Mouse (Mus musculus) ovary, adult 18-20 months (tissue): ENCODE data around the gene Tfap4.
A peak's percentile ranks its signal among the peaks of the same experiment; 100 is the strongest.

Experiments
- DNase-seq: peaks from one replicate; pipeline ENCODE4 v3.0.0; 2022; ENCODE audit warnings: low spot score, mixed read lengths

Tfap4 gene

GRCm38 (mm10) chr16:4559715-4560144, at the start of gene Tfap4:
Gene Tfap4, minus strand, starts transcription at chr16:4559854.
- peak; percentile 76 for DNase-seq

GRCm38 (mm10) chr16:4608532-4609059, 48.9 kb upstream of the Tfap4 start:
- no peak for DNase-seq

GRCm38 (mm10) chr16:4607818-4608531, 48.3 kb upstream of the Tfap4 start:
- DNase-seq, result peak; percentile 59

GRCm38 (mm10) chr16:4606431-4607084, 46.9 kb upstream of the Tfap4 start:
- no peak for DNase-seq

GRCm38 (mm10) chr16:4605514-4606131, 46.0 kb upstream of the Tfap4 start:
- DNase-seq, result no peak

- DNase-seq, result no peak
Measured at GRCm38 (mm10) chr16:4604293-4604837, 44.7 kb upstream of the Tfap4 start.

GRCm38 (mm10) chr16:4603453-4603837, 43.8 kb upstream of the Tfap4 start:
- DNase-seq, result no peak

- peak; percentile 72 for DNase-seq
Measured at GRCm38 (mm10) chr16:4602766-4603452, 43.3 kb upstream of the Tfap4 start.

- DNase-seq, result no peak
Measured at GRCm38 (mm10) chr16:4602189-4602588, 42.5 kb upstream of the Tfap4 start.

- no peak for DNase-seq
Measured at GRCm38 (mm10) chr16:4600701-4601310, 41.2 kb upstream of the Tfap4 start.

- DNase-seq, result no peak
Measured at GRCm38 (mm10) chr16:4599616-4600015, 40.0 kb upstream of the Tfap4 start.

- DNase-seq, result no peak
Measured at GRCm38 (mm10) chr16:4598891-4599543, 39.4 kb upstream of the Tfap4 start.

- DNase-seq, result no peak
Measured at GRCm38 (mm10) chr16:4598041-4598440, 38.4 kb upstream of the Tfap4 start.

- DNase-seq, result no peak
Measured at GRCm38 (mm10) chr16:4597296-4597695, 37.6 kb upstream of the Tfap4 start.

GRCm38 (mm10) chr16:4596836-4597235, 37.2 kb upstream of the Tfap4 start:
- DNase-seq, result no peak

GRCm38 (mm10) chr16:4596141-4596728, 36.6 kb upstream of the Tfap4 start:
- no peak for DNase-seq

GRCm38 (mm10) chr16:4595527-4595963, 35.9 kb upstream of the Tfap4 start:
- DNase-seq, result no peak

GRCm38 (mm10) chr16:4594814-4595526, 35.3 kb upstream of the Tfap4 start:
- DNase-seq, result no peak

- DNase-seq, result peak; percentile 76
Measured at GRCm38 (mm10) chr16:4593971-4594813, 34.5 kb upstream of the Tfap4 start, which contains the start of gene Glis2. Gene Glis2, plus strand, starts transcription at chr16:4594713.
